ENCODE assay signal across 9 mouse cellular contexts in genomic region chr1:75140601-75141190, GRCm38 (mm10). TPM values are rescaled to one million over a fixed set of nuclear protein-coding genes. Genes with fewer than 3 reads are reported as not detected.
DNase-seq lines count a peak whose midpoint lies in the region; ATAC-seq and TF ChIP-seq lines count a peak whose summit lies in the region.
"Had no signal": no experiment of that assay in that cellular context is flagged by ENCODE, and none has a peak within 500 bp of the region (broad histone marks: within the 10 kb centered on the region; RNA-seq: fewer than 3 reads in every experiment).

No protein-coding gene starts in this region.

- no peak for ATAC-seq in hindbrain, embryonic 16.5 days
- no peak for ATAC-seq in liver, embryonic 14.5 days (ENCODE audit: insufficient read depth)
- ATAC-seq in activated CD4-positive, CD25-positive, alpha-beta regulatory T cell, adult 4 months, result no peak

- no peaks in the 10 kb centered on the region for H3K27me3 ChIP-seq in heart, embryonic 10.5 days (ENCODE audit: insufficient read depth, poor library complexity, severe bottlenecking)
- no peaks in the 10 kb centered on the region for H3K27me3 ChIP-seq in hindbrain, embryonic 16.5 days (replicated peaks; ENCODE audit: control insufficient read depth, insufficient read depth, low read length)
- no peaks in the 10 kb centered on the region for H3K27me3 ChIP-seq in liver, embryonic 14.5 days (ENCODE audit: control insufficient read depth, insufficient read depth, low read length)

- H3K4me2 ChIP-seq in hindbrain, embryonic 16.5 days (ENCODE audit: low read length), result peak overlapping the region; percentile 92
- peak overlapping the region; percentile 71 for H3K4me2 ChIP-seq in liver, embryonic 14.5 days (ENCODE audit: low read depth)

- H3K9me3 ChIP-seq in heart, embryonic 10.5 days, result no peaks in the 10 kb centered on the region
- H3K9me3 ChIP-seq in hindbrain, embryonic 16.5 days (ENCODE audit: control insufficient read depth, low read length), result no peaks in the 10 kb centered on the region
- H3K9me3 ChIP-seq in liver, embryonic 14.5 days (ENCODE audit: control insufficient read depth, low read length), result no peaks in the 10 kb centered on the region

- H3K27ac ChIP-seq in heart, embryonic 10.5 days, result peak overlapping the region; percentile 97
- peak overlapping the region; percentile 99; the same call in 1 of the 2 replicates for H3K27ac ChIP-seq in hindbrain, embryonic 16.5 days (ENCODE audit: low read depth, low read length)
- peak overlapping the region; percentile 80 for H3K27ac ChIP-seq in liver, embryonic 14.5 days

- H3K36me3 ChIP-seq in heart, embryonic 10.5 days, result peaks cover 56% of the 10 kb centered on the region
- peaks cover 36% of the 10 kb centered on the region for H3K36me3 ChIP-seq in hindbrain, embryonic 16.5 days (ENCODE audit: control insufficient read depth, insufficient read depth, low read length)
- H3K36me3 ChIP-seq in liver, embryonic 14.5 days (replicated peaks; ENCODE audit: control insufficient read depth, insufficient read depth, low read depth), result peaks cover 59% of the 10 kb centered on the region

- H3K4me1 ChIP-seq in heart, embryonic 10.5 days, result peaks cover 27% of the 10 kb centered on the region
- H3K4me1 ChIP-seq in hindbrain, embryonic 16.5 days (ENCODE audit: control insufficient read depth, insufficient read depth, low read depth, low read length), result peaks cover 26% of the 10 kb centered on the region
- H3K4me1 ChIP-seq in liver, embryonic 14.5 days (replicated peaks; ENCODE audit: control insufficient read depth in 2 of 2, insufficient read depth in 2 of 2, low read length in 1 of 2), result peaks cover 49 to 67% of the 10 kb centered on the region in 2 experiments

- 65% methylated on average over 4 of the region's 4 CpGs for WGBS in heart, embryonic 10.5 days
- 54% methylated on average over 4 of the region's 4 CpGs for WGBS in hindbrain, embryonic 16.5 days
- 36% methylated on average over 4 of the region's 4 CpGs for whole genome bisulfite sequencing in liver, embryonic 14.5 days (ENCODE audit: insufficient replicate concordance)

- H3K9ac ChIP-seq in hindbrain, embryonic 16.5 days (ENCODE audit: low read depth, low read length), result peak overlapping the region; percentile 98
- peak overlapping the region; percentile 98 for H3K9ac ChIP-seq in liver, embryonic 14.5 days (replicated peaks)

- TF ChIP-seq EP300 in liver, embryonic 14.5 days (IDR thresholded peaks at IDR 0.05; ENCODE audit: low read depth), result no peak

- H3K4me3 ChIP-seq in heart, embryonic 10.5 days, result peak overlapping the region; percentile 93
- peak overlapping the region; percentile 95 for H3K4me3 ChIP-seq in hindbrain, embryonic 16.5 days (ENCODE audit: low read length)
- H3K4me3 ChIP-seq in liver, embryonic 14.5 days (ENCODE audit: insufficient read depth in 1 of 2, low read depth in 2 of 2, low read length in 2 of 2), result peak overlapping the region; percentile 75 to 91

- DNase-seq in heart, embryonic 10.5 days (ENCODE audit: low spot score), result no peak
- DNase-seq in heart, adult 18-20 months, result no peak
- peak; percentile 74 for DNase-seq in adipocyte (ENCODE audit: low spot score)
- DNase-seq in liver, embryonic 14.5 days (ENCODE audit: low read depth in 3 of 3, low spot score in 3 of 3), result no peak
- DNase-seq in yolk sac, embryonic 10.5 days (ENCODE audit: low spot score), result no peak
- no peak for DNase-seq in right cerebral cortex, postnatal 14 days

- TF ChIP-seq CTCF in liver, embryonic 14.5 days (IDR thresholded peaks at IDR 0.05; ENCODE audit: low read depth), result no peak

RNA-seq across cellular contexts. Expression of gene Cnppd1, which starts 1.8 kb away (rescaled TPM):
- polyA plus RNA-seq in heart, embryonic 10.5 days (2016; fragmentation: Nextera tagmentation; extraction: Ambion mirVana), result 36.3 TPM in 2 replicates
- 10 to 100 TPM; 22.5 to 27.4 TPM for total RNA-seq in heart, adult 18-20 months (2021)
- polyA plus RNA-seq in hindbrain, embryonic 16.5 days (2015; fragmentation: Nextera tagmentation; extraction: Ambion mirVana), result 42.3 and 51.7 TPM in 2 replicates
- polyA plus RNA-seq in liver, embryonic 14.5 days (2012; rRNA removed), result 29.5 and 33.3 TPM in 2 replicates
- 31.1 and 41.0 TPM in 2 replicates for polyA plus RNA-seq in liver, embryonic 14.5 days (2014; fragmentation: Nextera tagmentation; extraction: Ambion mirVana)
- polyA plus RNA-seq in activated CD4-positive, CD25-positive, alpha-beta regulatory T cell, adult 4 months (2017; shearing (Covaris generic)), result 100 to 1,000 TPM; 114 to 125 TPM

RNA-seq across cellular contexts. Expression of gene Retreg2, which starts 1.9 kb away (rescaled TPM):
- polyA plus RNA-seq in heart, embryonic 10.5 days (2016; fragmentation: Nextera tagmentation; extraction: Ambion mirVana), result 30.4 and 37.5 TPM in 2 replicates
- 10 to 100 TPM; 20.3 to 23.0 TPM for total RNA-seq in heart, adult 18-20 months (2021)
- 139 and 144 TPM in 2 replicates for polyA plus RNA-seq in hindbrain, embryonic 16.5 days (2015; fragmentation: Nextera tagmentation; extraction: Ambion mirVana)
- 61.8 and 74.5 TPM in 2 replicates for polyA plus RNA-seq in liver, embryonic 14.5 days (2012; rRNA removed)
- 45.1 and 58.8 TPM in 2 replicates for polyA plus RNA-seq in liver, embryonic 14.5 days (2014; fragmentation: Nextera tagmentation; extraction: Ambion mirVana)
- polyA plus RNA-seq in activated CD4-positive, CD25-positive, alpha-beta regulatory T cell, adult 4 months (2017; shearing (Covaris generic)), result 10 to 100 TPM; 15.1 to 27.4 TPM

RNA-seq across cellular contexts. Expression of gene Slc23a3, which starts 7.0 kb away (rescaled TPM):
- polyA plus RNA-seq in heart, embryonic 10.5 days (2016; fragmentation: Nextera tagmentation; extraction: Ambion mirVana), result 0.06 TPM in 1 of 2 replicates, not detected in the other
- under 1 TPM; 0.32 to 0.49 TPM for total RNA-seq in heart, adult 18-20 months (2021)
- not detected in 2 replicates for polyA plus RNA-seq in hindbrain, embryonic 16.5 days (2015; fragmentation: Nextera tagmentation; extraction: Ambion mirVana)
- polyA plus RNA-seq in liver, embryonic 14.5 days (2012; rRNA removed), result 1.4 and 1.7 TPM in 2 replicates
- polyA plus RNA-seq in liver, embryonic 14.5 days (2014; fragmentation: Nextera tagmentation; extraction: Ambion mirVana), result 1.2 TPM in 2 replicates
- under 1 TPM in 1 of 2 experiments, not detected in 1; 0.46 TPM for polyA plus RNA-seq in activated CD4-positive, CD25-positive, alpha-beta regulatory T cell, adult 4 months (2017; shearing (Covaris generic))
- total RNA-seq: neutrophil, adult 5-6 weeks had no signal

RNA-seq across cellular contexts. Expression of gene Nhej1, which starts 15.7 kb away (rescaled TPM):
- polyA plus RNA-seq in heart, embryonic 10.5 days (2016; fragmentation: Nextera tagmentation; extraction: Ambion mirVana), result 10.2 and 10.3 TPM in 2 replicates
- total RNA-seq in heart, adult 18-20 months (2021), result 1 to 10 TPM; 3.8 to 4.6 TPM
- 6.6 and 7.2 TPM in 2 replicates for polyA plus RNA-seq in hindbrain, embryonic 16.5 days (2015; fragmentation: Nextera tagmentation; extraction: Ambion mirVana)
- polyA plus RNA-seq in liver, embryonic 14.5 days (2012; rRNA removed), result 1.3 and 2.0 TPM in 2 replicates
- 5.2 and 7.2 TPM in 2 replicates for polyA plus RNA-seq in liver, embryonic 14.5 days (2014; fragmentation: Nextera tagmentation; extraction: Ambion mirVana)
- polyA plus RNA-seq in activated CD4-positive, CD25-positive, alpha-beta regulatory T cell, adult 4 months (2017; shearing (Covaris generic)), result 1 to 10 TPM; 5.4 to 6.3 TPM

RNA-seq across cellular contexts. Expression of gene Zfand2b, which starts 27.8 kb away (rescaled TPM):
- 30.2 and 32.1 TPM in 2 replicates for polyA plus RNA-seq in heart, embryonic 10.5 days (2016; fragmentation: Nextera tagmentation; extraction: Ambion mirVana)
- total RNA-seq in heart, adult 18-20 months (2021), result 10 to 100 TPM; 12.1 to 14.1 TPM
- 39.9 and 43.4 TPM in 2 replicates for polyA plus RNA-seq in hindbrain, embryonic 16.5 days (2015; fragmentation: Nextera tagmentation; extraction: Ambion mirVana)
- 35.3 and 43.5 TPM in 2 replicates for polyA plus RNA-seq in liver, embryonic 14.5 days (2012; rRNA removed)
- polyA plus RNA-seq in liver, embryonic 14.5 days (2014; fragmentation: Nextera tagmentation; extraction: Ambion mirVana), result 40.6 and 41.6 TPM in 2 replicates
- 10 to 100 TPM; 52.2 to 58.8 TPM for polyA plus RNA-seq in activated CD4-positive, CD25-positive, alpha-beta regulatory T cell, adult 4 months (2017; shearing (Covaris generic))
